Mouse (Mus musculus): ENCODE results near the gene Trim52. TPM values are rescaled to one million over a fixed set of nuclear protein-coding genes. Genes with fewer than 3 reads are reported as not detected.
"Not testable (repeated sequence)": the region's sequence is repeated elsewhere in the genome, so short reads cannot be mapped to it uniquely, and the experiment has no call there.

Gene Trim52
- total RNA-seq, 2 experiments from 2014 or later: not detected

DNA sequence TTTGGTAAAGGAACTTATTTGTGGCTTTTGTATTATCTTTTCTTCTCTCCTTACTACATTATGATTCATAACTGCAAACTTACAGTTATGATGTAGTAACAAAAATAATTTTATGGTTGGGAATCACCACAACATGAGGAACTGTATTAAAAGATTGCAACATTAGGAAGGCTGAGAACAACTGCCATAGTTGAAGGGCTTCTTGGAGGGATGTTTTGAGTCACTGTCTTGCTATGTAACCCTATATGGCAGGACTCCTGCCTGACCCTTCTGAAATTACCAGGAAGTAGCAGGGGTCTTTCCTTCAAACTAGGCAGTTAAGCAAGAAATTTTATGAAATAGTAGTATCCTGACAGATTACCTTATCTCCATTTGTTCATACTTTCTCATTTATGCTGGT, 57.2 kb downstream of the Trim52 start:
- intact Hi-C loops (cut with DNase I): loop anchor here (10.0 kb wide), 1 partner anchor 428 kb away; no protein-coding TSS in a partner anchor
- no peak for DNase-seq
- H3K4me3 ChIP-seq: no peak overlapping the region
- no peak for TF ChIP-seq CTCF (IDR thresholded peaks at IDR 0.05)
- no peak overlapping the region for H3K27ac ChIP-seq

DNA sequence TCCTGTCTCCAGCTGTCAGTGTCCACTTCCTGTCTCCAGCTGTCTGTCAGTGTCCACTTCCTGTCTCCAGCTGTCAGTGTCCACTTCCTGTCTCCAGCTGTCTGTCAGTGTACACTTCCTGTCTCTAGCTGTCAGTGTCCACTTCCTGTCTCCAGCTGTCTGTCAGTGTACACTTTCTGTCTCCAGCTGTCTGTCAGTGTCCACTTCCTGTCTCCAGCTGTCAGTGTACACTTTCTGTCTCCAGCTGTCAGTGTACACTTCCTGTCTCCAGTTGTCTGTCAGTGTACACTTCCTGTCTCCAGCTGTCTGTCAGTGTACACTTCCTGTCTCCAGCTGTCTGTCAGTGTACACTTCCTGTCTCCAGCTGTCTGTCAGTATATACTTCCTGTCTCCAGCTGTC, 57.9 kb downstream of the Trim52 start:
- intact Hi-C loops (cut with DNase I): loop anchor here (10.0 kb wide), 1 partner anchor 429 kb away; no protein-coding TSS in a partner anchor
- not testable (repeated sequence) for H3K4me3 ChIP-seq, DNase-seq, H3K27ac ChIP-seq

DNA sequence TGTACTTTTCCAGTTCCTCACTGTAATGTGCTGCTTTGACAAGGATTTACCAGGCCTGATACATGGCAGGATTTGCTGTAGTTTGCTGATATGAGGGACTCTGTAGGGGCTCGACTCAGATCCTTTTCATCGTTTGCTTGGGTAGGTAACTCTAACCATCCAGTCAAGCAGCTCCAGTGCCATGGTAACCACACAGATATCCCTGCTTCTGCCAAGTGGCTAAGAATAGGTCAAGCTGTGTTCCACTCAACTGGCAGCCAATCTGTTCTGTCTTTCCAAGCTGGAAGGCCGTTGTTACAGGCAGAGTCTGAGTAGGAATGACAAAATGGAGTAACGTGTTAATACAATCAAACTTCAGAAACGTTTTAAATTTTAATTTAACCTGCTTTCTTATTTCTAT, 70.9 kb downstream of the Trim52 start:
- peak overlapping the region; percentile 66 for H3K27ac ChIP-seq
- intact Hi-C loops (cut with DNase I): no loop called here
- DNase-seq: peak; percentile 75
- no peak for TF ChIP-seq CTCF (IDR thresholded peaks at IDR 0.05)
- no peak overlapping the region for H3K4me3 ChIP-seq

DNA sequence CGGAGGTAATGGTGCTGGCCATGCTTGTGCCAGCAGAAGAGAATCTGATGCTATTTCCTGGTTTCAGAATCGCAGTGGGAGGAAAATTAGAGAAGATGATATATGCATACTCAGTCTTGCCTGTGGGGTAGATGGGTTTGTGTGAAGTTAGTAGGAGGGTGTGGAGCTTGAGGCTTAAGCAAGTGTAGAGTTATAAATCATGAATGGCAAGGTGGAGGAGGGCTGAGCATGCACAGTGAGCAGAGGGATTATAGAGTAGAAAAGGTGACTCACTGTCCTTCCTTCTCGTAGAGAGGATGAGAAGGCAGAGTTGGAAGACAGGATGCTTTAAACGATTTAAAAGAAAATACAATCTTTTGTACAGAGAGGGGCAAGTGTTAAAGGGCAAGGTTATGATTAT, 72.2 kb downstream of the Trim52 start:
- TF ChIP-seq CTCF (IDR thresholded peaks at IDR 0.05): no peak
- Histone ChIP-seq H3K27ac (peak overlapping the region; percentile 28; the same call in 1 of the 2 replicates), H3K4me3 (no peak overlapping the region)
- no peak for DNase-seq
- intact Hi-C loops (cut with DNase I): no loop called here

DNA sequence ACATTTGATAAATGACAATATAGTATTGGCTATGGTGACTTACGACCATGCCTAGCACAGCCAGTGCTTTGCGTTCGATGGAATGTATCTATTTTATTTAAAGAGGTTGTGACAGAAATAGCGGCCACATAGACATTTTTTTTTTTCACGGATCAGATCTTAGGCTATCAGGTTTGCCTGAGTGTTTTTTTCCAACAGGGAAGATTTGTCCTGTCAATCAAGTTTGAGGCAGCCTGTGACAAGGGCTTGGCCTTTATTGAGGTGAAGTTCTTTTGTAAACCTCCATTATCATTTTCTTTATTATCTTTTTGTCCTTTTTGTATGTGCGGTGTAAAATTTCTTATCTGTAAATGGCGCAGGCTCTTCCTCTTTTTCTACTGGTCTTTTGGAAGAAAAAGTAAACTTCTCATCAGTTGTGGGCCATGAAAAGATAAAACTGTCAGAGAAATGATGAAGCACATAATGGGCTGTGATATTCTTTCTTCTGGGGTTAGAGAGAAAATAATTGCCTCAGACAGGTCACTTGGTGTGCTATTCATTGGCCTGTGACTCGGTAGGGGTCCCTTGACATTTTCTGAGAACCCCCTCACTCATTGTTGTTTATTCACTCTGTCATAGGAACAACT, 73.2 kb downstream of the Trim52 start:
- Histone ChIP-seq H3K4me3 (no peak overlapping the region), H3K27ac (peak overlapping the region; percentile 6; the same call in 1 of the 2 replicates)
- no peak for TF ChIP-seq CTCF (IDR thresholded peaks at IDR 0.05)
- intact Hi-C loops (cut with DNase I): no loop called here
- no peak for DNase-seq

DNA sequence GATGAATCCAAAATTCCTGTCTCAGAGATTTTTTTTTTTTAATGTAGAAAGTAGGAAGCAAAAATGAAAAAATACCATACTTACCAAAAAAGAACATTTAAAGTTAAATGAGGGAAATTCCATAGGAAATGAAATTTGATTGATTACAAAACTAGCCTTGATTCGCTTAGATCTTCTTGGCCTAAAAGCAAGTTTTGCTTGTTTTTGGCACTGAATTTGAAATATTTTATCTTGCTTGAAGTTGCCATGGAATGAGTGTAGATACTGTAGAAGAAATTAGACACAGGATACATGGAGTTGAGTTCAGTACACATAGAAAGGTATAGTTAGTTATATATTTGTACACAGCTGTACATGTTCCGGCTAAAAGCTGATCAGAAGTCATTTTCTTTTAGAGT, 73.7 kb downstream of the Trim52 start:
- no peak overlapping the region; the same call in 1 of the 2 replicates for H3K27ac ChIP-seq
- intact Hi-C loops (cut with DNase I): no loop called here
- no peak overlapping the region for H3K4me3 ChIP-seq
- TF ChIP-seq CTCF (IDR thresholded peaks at IDR 0.05): no peak
- DNase-seq: no peak

DNA sequence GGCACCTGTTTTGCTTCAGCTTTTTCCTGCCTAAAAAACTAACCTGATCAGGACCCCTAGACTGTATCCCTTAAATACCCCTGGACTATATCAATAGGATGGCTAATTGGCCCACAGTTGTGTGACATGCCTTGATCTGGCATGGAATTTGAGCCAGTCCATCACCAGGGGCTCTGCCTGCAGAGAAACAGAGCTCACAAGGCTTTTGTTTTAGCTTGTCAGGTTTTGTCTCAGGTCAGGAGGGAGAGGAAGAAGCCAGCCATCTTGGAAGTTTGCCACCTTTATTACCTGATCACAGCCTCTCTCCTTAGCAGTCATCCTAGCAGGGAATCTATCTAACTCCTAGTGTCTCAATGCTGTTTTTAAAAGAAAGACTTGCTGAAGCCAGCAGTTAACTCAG, 74.6 kb downstream of the Trim52 start:
- DNase-seq: no peak
- H3K27ac ChIP-seq: no peak overlapping the region
- intact Hi-C loops (cut with DNase I): no loop called here
- no peak for TF ChIP-seq CTCF (IDR thresholded peaks at IDR 0.05)
- no peak overlapping the region for H3K4me3 ChIP-seq

DNA sequence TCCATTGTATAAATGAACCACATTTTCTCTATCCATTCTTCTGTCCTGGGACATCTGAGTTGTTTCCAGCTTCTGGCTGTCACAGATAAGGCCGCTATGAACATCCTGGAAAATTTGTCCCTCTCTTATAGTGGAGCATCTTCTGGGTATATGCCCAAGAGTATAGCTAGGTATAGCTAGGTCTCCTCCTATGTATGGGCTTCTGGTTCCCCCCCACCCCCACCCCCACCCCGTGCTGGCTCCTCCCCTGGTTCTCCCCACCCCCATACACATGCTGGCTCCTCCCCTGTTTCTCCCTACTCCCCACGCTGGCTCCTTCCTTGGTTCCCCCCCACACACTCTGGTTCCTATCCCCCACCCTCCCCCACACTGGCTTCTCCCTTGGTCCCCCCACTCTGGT, 78.0 kb downstream of the Trim52 start:
- no peak for DNase-seq
- TF ChIP-seq CTCF (IDR thresholded peaks at IDR 0.05): no peak
- intact Hi-C loops (cut with DNase I): no loop called here
- Histone ChIP-seq H3K4me3 (no peak overlapping the region), H3K27ac (no peak overlapping the region)

Other genes starting within 250 kb of the Trim52 start
- 10 to 100 TPM; 16.8 to 21.8 TPM for gene Spry2, start 209.4 kb upstream of the Trim52 start, total RNA-seq (2021)

Data from gastrocnemius, adult 2 months (tissue).